Mouse (Mus musculus): ENCODE measurements at regions not wholly inside any gene's neighbourhood (a gene's known extent, or its start where the extent isn't known, plus 50 kb on each side); places are given as distances from the start of the nearest gene placed in this dataset.

DNA sequence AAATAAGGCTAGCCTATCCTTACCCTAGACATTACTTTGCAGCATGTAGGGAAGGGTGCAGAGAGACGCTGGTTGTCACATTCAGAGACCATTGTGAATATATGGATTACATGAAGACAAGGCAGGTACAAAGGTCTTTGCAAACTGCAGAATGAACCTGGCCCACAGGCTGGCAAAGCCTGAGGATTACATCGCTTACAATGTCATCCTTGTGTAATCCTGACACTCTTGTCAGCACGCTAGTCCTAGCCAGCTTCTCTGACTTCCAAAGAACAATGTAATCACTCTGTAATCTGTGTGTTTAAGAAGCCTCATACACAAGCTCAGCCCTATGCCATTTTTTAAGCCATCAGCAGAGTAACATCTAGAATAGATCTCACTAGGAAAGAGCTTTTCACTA, 69.6 kb upstream of the Foxq1 start:
- DNase-seq (ENCODE audit: low read depth, low spot score) = no peak

DNA sequence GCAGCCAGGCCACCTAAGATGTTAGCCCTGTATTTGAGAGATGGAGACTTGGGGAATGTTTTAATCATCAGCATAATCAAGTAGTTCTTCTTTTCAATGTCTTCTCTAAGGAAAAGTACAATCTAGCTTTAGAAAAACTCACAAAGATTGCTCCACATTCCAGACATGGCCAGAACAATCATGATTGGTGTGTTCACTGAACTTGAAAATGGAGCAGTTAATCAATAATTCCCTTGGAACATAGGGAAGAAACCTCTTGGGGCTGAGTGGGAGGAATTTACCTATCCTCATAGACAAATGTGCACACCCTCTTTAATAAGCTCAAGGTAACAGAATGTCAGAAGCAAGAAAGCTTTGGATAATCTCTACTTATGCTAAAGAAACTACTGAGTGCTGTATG, 67.7 kb upstream of the Foxq1 start:
- no peak for DNase-seq (ENCODE audit: low read depth, low spot score)

DNA sequence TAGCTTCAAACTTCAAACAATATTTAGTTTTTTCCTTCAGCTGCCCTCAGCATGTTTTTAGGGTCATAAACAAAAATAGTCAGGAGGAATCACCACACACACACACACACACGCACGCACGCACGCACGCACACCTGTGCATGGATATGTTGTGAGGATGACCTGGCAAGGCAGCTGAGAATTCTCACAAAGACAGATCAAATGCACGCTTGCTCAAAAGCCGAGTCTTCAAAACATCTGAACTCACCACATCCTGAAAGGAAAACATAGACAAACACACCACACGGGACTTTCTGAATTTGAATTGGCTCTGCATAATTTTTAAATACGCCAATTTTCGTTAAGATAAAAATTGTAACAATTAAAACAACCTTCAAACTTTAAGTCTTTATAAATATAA, 52.7 kb upstream of the Foxq1 start:
- no peak for DNase-seq (ENCODE audit: low read depth, low spot score)

DNA sequence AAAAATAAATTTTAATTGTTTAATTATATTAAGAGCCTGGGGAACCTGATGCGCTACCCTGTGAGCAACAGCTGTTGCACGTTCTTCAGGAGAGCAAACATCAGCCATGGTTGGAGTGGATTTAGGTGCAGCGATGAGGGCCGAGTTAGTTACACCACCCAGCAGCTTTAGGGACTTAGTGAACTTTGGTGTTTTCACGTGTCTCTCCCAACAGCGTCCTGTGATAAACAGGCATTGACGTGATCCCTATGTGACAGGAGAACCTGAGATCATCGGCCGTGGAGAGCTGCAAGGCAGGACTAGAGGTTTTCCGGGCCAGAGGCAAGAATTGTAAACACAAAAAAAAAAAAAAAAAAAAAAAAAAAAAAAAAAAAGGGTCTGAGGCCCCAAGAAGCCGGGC, 52.1 kb upstream of the Foxq1 start:
- DNase-seq (ENCODE audit: low read depth, low spot score) = no peak

DNA sequence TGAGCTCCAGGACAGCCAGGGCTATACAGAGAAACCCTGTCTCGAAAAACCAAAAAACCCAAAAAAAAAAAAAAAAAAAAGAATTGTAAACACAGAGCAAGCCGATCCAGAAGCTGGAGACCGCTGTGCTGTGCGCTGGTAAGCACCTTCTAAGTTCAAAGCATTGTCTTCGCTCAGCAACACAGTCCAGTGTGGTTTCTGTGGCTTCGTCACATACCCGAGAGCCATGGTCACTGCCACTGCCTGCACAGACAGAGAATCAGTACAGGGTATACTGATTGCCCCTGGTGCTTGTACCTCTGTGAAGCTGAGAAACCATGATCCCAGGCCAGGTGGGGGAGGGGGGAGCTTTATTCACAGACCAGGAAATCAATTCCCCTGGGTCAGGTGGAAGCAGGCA, 51.6 kb upstream of the Foxq1 start:
- no peak for DNase-seq (ENCODE audit: low read depth, low spot score)

DNA sequence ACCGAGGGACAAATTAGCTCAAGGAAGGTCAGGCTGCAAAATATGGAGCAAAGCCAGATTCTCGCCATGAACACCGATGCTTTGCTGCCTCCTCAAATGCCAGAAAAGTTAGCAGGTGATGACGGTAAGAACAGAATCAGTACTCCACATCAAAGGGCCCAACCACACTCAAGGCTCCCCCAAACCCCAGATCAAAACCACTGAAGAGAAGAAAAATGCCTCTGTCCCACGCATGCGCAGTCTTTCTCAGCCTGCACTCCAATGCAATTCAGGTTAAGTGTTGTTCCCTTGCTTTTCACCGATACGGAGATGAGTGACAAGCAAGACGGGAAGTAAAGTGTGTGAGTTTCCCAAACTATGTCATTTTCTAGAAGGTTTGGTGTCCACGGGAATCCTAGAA, 50.5 kb upstream of the Foxq1 start:
- DNase-seq (ENCODE audit: low read depth, low spot score) = no peak

Measured in ZHBTc4 (cell line).